ENCODE assay signal across 26 mouse cellular contexts in the genomic region with DNA sequence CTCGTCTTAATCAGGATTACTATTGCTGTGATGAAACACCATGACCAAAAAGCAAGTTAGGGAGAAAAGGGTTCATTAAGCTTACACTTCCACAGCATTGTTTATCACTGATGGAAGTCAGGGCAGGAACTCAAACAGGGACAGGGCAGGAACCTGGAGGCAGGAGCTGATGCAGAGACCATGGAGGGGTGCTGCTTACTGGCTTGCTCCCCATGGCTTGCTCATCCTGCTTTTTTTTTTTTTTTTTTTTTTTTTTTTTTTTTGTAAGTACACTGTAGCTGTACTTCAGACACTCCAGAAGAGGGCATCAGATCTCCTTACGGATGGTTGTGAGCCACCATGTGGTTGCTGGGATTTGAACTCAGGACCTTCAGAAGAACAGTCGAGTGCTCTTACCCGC. TPM values are rescaled to one million over a fixed set of nuclear protein-coding genes. Genes with fewer than 3 reads are reported as not detected.
"Had no signal": no experiment of that assay in that cellular context is flagged by ENCODE, and none has a peak within 500 bp of the region (broad histone marks: within the 10 kb centered on the region; RNA-seq: fewer than 3 reads in every experiment).

No protein-coding gene starts in this region.

RNA-seq across cellular contexts. Expression of a gene that starts 27.8 kb away (rescaled TPM):
- total RNA-seq: liver, adult 2 months; megakaryocyte progenitor cell, adult 5-6 weeks; megakaryocyte, adult 5-6 weeks; megakaryocyte-erythroid progenitor cell, adult 5-6 weeks; monocyte, adult 5-6 weeks had no signal
- polyA plus RNA-seq: limb, embryonic 11.5 days; limb, embryonic 12.5 days; limb, embryonic 15.5 days; liver, adult 2 months; liver, embryonic 12.5 days; liver, embryonic 13.5 days; liver, embryonic 14.5 days; liver, embryonic 15.5 days; liver, embryonic 16.5 days; liver, postnatal 0 days; lung, adult 2 months; macrophage; myocyte; neural tube, embryonic 11.5 days had no signal

RNA-seq across cellular contexts. Expression of a gene that starts 28.8 kb away (rescaled TPM):
- total RNA-seq: megakaryocyte, adult 5-6 weeks; monocyte, adult 5-6 weeks had no signal
- polyA plus RNA-seq: macrophage had no signal

RNA-seq across cellular contexts. Expression of a gene that starts 49.0 kb away (rescaled TPM):
- total RNA-seq: liver, adult 2 months; megakaryocyte progenitor cell, adult 5-6 weeks; megakaryocyte-erythroid progenitor cell, adult 5-6 weeks; monocyte, adult 5-6 weeks had no signal
- polyA plus RNA-seq: limb, embryonic 11.5 days; limb, embryonic 12.5 days; limb, embryonic 13.5 days; liver, embryonic 11.5 days; liver, embryonic 12.5 days; liver, embryonic 13.5 days; liver, embryonic 15.5 days; liver, embryonic 16.5 days; liver, postnatal 0 days; lung, embryonic 15.5 days; lung, embryonic 16.5 days; lung, postnatal 0 days; macrophage; midbrain, embryonic 10.5 days; midbrain, embryonic 11.5 days; midbrain, embryonic 13.5 days; neural tube, embryonic 11.5 days had no signal
